Mouse (Mus musculus): ENCODE measurements around the gene Slit3.

DNA sequence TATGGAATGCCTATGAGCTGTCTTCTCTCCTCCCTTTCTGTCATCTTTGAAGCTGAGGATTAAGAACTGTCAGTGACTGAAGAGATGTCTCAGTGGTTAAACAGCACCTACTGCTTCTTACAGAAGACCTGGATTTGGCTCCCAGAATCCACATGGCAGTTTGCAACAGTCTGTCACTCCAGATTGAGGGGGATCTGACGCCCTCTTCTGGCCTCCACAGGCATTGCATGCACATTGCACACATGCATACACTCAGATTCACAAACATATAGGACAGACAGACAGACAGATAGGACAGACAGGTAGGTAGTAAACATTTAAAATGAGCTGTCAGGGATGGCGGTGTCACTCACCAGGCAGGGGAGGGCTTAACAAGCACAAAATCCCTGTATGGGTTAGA, 615.8 kb downstream of the Slit3 start:
- TF ChIP-seq EP300 (IDR thresholded peaks at IDR 0.05) (no peak), CTCF (IDR thresholded peaks at IDR 0.05) (peak; percentile 19)

Measured in lung, postnatal 0 days (tissue).